Mouse (Mus musculus): Measurements from ENCODE around the gene 1700003F12Rik.

The 1700003F12Rik gene

GRCm38 (mm10) chr2:154574271-154574670 lies 27.4 kb downstream of the 1700003F12Rik start:
- no peak for DNase-seq (ENCODE audit: low spot score in 2 of 2)

- DNase-seq (ENCODE audit: low spot score in 2 of 2): no peak
Observed at GRCm38 (mm10) chr2:154576876-154577743, 30.2 kb downstream of the 1700003F12Rik start.

- DNase-seq (ENCODE audit: low spot score in 2 of 2): no peak
Observed at GRCm38 (mm10) chr2:154577744-154578067, 30.8 kb downstream of the 1700003F12Rik start.

- DNase-seq (ENCODE audit: low spot score in 2 of 2): no peak
Observed at GRCm38 (mm10) chr2:154580586-154580985, 33.7 kb downstream of the 1700003F12Rik start.

GRCm38 (mm10) chr2:154581421-154581820 lies 34.5 kb downstream of the 1700003F12Rik start:
- no peak for DNase-seq (ENCODE audit: low spot score in 2 of 2)

- peak; percentile 91 to 96 for DNase-seq (ENCODE audit: low spot score in 2 of 2)
Observed at GRCm38 (mm10) chr2:154583906-154584872, 37.3 kb downstream of the 1700003F12Rik start.

GRCm38 (mm10) chr2:154584931-154585601 lies 38.2 kb downstream of the 1700003F12Rik start:
- no peak for DNase-seq (ENCODE audit: low spot score in 2 of 2)

- no peak for DNase-seq (ENCODE audit: low spot score in 2 of 2)
Observed at GRCm38 (mm10) chr2:154586405-154586804, 39.5 kb downstream of the 1700003F12Rik start.

- peak in 1 of 2 experiments; percentile 38 for DNase-seq (ENCODE audit: low spot score in 2 of 2)
Observed at GRCm38 (mm10) chr2:154589051-154589450, 42.2 kb downstream of the 1700003F12Rik start.

- no peak for DNase-seq (ENCODE audit: low spot score in 2 of 2)
Observed at GRCm38 (mm10) chr2:154591239-154591638, 44.4 kb downstream of the 1700003F12Rik start.

GRCm38 (mm10) chr2:154593025-154593424 lies 46.1 kb downstream of the 1700003F12Rik start:
- DNase-seq (ENCODE audit: low spot score in 2 of 2): no peak

GRCm38 (mm10) chr2:154595775-154596174 lies 48.9 kb downstream of the 1700003F12Rik start:
- DNase-seq (ENCODE audit: low spot score in 2 of 2): peak in 1 of 2 experiments; percentile 35

GRCm38 (mm10) chr2:154597399-154597798 lies 50.5 kb downstream of the 1700003F12Rik start:
- no peak for DNase-seq (ENCODE audit: low spot score in 2 of 2)

Measured in frontal cortex, postnatal 36 days (tissue).